Mouse (Mus musculus) C2C12 (cell line): ENCODE measurements around the gene Cdk2ap2.

ENCODE experiments used
- CTCF ChIP-seq: IDR thresholded peaks from one replicate; pipeline ENCODE4 v1.5.1; 2011; ENCODE audit not compliant: control insufficient read depth, insufficient read depth, insufficient read length
- FOSL1 ChIP-seq: IDR thresholded peaks from one replicate; pipeline ENCODE4 v1.8.0; 2011; ENCODE audit warnings: mild to moderate bottlenecking, low read length; ENCODE audit not compliant: poor library complexity, insufficient read depth, severe bottlenecking
- MAX ChIP-seq: IDR thresholded peaks from one replicate; pipeline ENCODE4 v1.6.1; 2011; ENCODE audit warnings: mild to moderate bottlenecking, control low read depth
- MYOG ChIP-seq: IDR thresholded peaks from one replicate; pipeline ENCODE4 v1.6.1; 2011; ENCODE audit not compliant: control insufficient read depth, insufficient read length; ENCODE audit errors: extremely low read depth
- USF1 ChIP-seq: IDR thresholded peaks from one replicate; pipeline ENCODE4 v1.6.1; 2011; ENCODE audit warnings: low read depth, mild to moderate bottlenecking, control low read depth, moderate library complexity

DNA sequence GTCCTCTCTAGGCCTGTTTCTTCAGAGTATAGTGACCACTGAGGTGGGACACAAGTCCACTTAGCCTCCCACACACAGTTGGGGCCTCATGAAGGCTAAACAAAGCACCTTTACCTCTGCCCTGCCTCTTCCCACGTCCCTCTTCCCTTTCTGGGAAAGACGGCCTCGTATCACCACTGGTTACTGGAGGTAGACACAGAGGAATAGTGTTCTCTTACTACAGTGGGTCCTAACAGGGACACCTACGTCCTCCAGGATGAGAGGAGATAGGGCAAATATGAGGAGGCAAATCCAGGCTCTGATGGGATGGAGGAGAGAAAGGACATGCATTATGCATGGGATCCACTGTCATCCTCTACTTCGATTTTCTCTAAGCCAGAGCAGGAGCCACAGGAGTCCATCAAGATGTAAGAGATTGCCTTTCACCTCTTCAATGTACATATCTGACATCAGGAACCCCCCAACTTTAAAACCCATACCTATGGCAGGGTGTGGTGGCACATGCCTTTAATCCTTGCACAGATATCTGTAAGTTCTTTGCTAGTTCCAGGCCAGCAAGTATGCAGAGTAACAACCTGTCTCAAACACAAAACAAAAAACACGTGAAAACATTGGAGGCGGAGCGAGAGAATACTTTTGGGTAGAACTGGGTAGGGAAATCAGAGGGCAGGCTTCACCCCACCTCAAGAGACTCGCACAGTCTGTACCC, 51.0 kb downstream of the Cdk2ap2 start:
- TF ChIP-seq CTCF = no peak
- no peak for TF ChIP-seq USF1
- no peak for TF ChIP-seq FOSL1
- no peak for TF ChIP-seq MYOG
- no peak for TF ChIP-seq MAX
